ENCODE assay signal across 8 mouse cellular contexts in genomic region chr17:34894801-34895530, GRCm38 (mm10). TPM values are rescaled to one million over a fixed set of nuclear protein-coding genes. Genes with fewer than 3 reads are reported as not detected.
A peak's percentile ranks its signal among the peaks of the same experiment; 100 is the strongest.
DNase-seq lines count a peak whose midpoint lies in the region; ATAC-seq and TF ChIP-seq lines count a peak whose summit lies in the region.

No protein-coding gene starts in this region.

- TF ChIP-seq CTCF in C2C12 (IDR thresholded peaks at IDR 0.05; ENCODE audit: control insufficient read depth, insufficient read depth, insufficient read length) = no peak
- no peak for TF ChIP-seq CTCF in heart, postnatal 0 days (IDR thresholded peaks at IDR 0.05; ENCODE audit: low read depth)
- no peak for TF ChIP-seq CTCF in lung, embryonic 14.5 days (IDR thresholded peaks at IDR 0.05; ENCODE audit: low read depth)

- H3K4me3 ChIP-seq in C2C12 (ENCODE audit: insufficient read depth, poor library complexity, severe bottlenecking) = peak overlapping the region; percentile 61
- peak overlapping the region; percentile 61 for H3K4me3 ChIP-seq in embryonic facial prominence, embryonic 13.5 days
- H3K4me3 ChIP-seq in heart, postnatal 0 days (ENCODE audit: low read depth, low read length) = peak overlapping the region; percentile 85
- peak overlapping the region; percentile 86 for H3K4me3 ChIP-seq in lung, embryonic 14.5 days (ENCODE audit: low read depth, low read length)

- WGBS in embryonic facial prominence, embryonic 13.5 days = 6% methylated on average over 48 of the region's 51 CpGs
- 13% methylated on average over 47 of the region's 51 CpGs for WGBS in heart, postnatal 0 days
- 6% methylated on average over 50 of the region's 51 CpGs for WGBS in lung, embryonic 14.5 days

- H3K9ac ChIP-seq in embryonic facial prominence, embryonic 13.5 days = peak overlapping the region; percentile 91
- H3K9ac ChIP-seq in heart, postnatal 0 days (replicated peaks; ENCODE audit: low read depth, low read length) = peak overlapping the region; percentile 68
- peak overlapping the region; percentile 90 for H3K9ac ChIP-seq in lung, embryonic 14.5 days

- peak overlapping the region; percentile 93 for H3K27ac ChIP-seq in embryonic facial prominence, embryonic 13.5 days
- peak overlapping the region; percentile 80 for H3K27ac ChIP-seq in heart, postnatal 0 days (ENCODE audit: low read depth)
- H3K27ac ChIP-seq in lung, embryonic 14.5 days (ENCODE audit: low read depth) = peak overlapping the region; percentile 92

- peak overlapping the region; percentile 72 for H3ac ChIP-seq in C2C12 (ENCODE audit: control insufficient read depth, insufficient read length, low read depth)

- peak; percentile 8; the same call in 1 of the 2 replicates for ATAC-seq in embryonic facial prominence, embryonic 13.5 days (ENCODE audit: insufficient number of reproducible peaks, insufficient read depth, low FRiP score, low TSS enrichment, low read depth)
- peak; percentile 1; the same call in 1 of the 2 replicates for ATAC-seq in heart, postnatal 0 days (ENCODE audit: insufficient read depth, low read depth)
- ATAC-seq in lung, embryonic 14.5 days (ENCODE audit: insufficient read depth) = peak; percentile 20

- H3K36me3 ChIP-seq in C2C12 (ENCODE audit: control insufficient read depth, insufficient read depth) = no peaks in the 10 kb centered on the region
- peaks cover 9% of the 10 kb centered on the region for H3K36me3 ChIP-seq in embryonic facial prominence, embryonic 13.5 days
- no peaks in the 10 kb centered on the region for H3K36me3 ChIP-seq in heart, postnatal 0 days (replicated peaks; ENCODE audit: control insufficient read depth, insufficient read depth, low read length)
- H3K36me3 ChIP-seq in lung, embryonic 14.5 days (ENCODE audit: insufficient read depth) = peaks cover 12% of the 10 kb centered on the region

- H3K79me2 ChIP-seq in C2C12 (ENCODE audit: control insufficient read depth, insufficient read depth) = peaks cover 42% of the 10 kb centered on the region

- DNase-seq in adrenal gland, adult 18-20 months (ENCODE audit: low spot score in 2 of 2) = peak; percentile 72 to 74
- no peak for DNase-seq in heart, postnatal 0 days (ENCODE audit: low spot score)
- peak; percentile 62 to 69 for DNase-seq in kidney, postnatal 25 days
- peak; percentile 53 for DNase-seq in lung, embryonic 14.5 days
- DNase-seq in right cerebral cortex, adult 2 months (ENCODE audit: low spot score in 2 of 2) = peak; percentile 29 to 52
- DNase-seq in B cell, adult 2 months = no peak

- peaks cover 3% of the 10 kb centered on the region; the same call in 1 of the 2 replicates for H3K9me3 ChIP-seq in embryonic facial prominence, embryonic 13.5 days
- H3K9me3 ChIP-seq in heart, postnatal 0 days (replicated peaks; ENCODE audit: control insufficient read depth, low read length) = no peaks in the 10 kb centered on the region
- no peaks in the 10 kb centered on the region for H3K9me3 ChIP-seq in lung, embryonic 14.5 days (ENCODE audit: low read depth, low read length)

- no peaks in the 10 kb centered on the region for H3K27me3 ChIP-seq in C2C12 (ENCODE audit: control insufficient read depth, insufficient read depth, insufficient read length)
- no peaks in the 10 kb centered on the region for H3K27me3 ChIP-seq in embryonic facial prominence, embryonic 13.5 days
- H3K27me3 ChIP-seq in heart, postnatal 0 days (ENCODE audit: control insufficient read depth, insufficient read depth, low read length) = no peaks in the 10 kb centered on the region
- H3K27me3 ChIP-seq in lung, embryonic 14.5 days (ENCODE audit: insufficient read depth, low read length) = no peaks in the 10 kb centered on the region

- TF ChIP-seq EP300 in heart, postnatal 0 days (IDR thresholded peaks at IDR 0.05; ENCODE audit: low read depth) = no peak

- H3K79me3 ChIP-seq in C2C12 (ENCODE audit: low read depth) = peaks cover 9% of the 10 kb centered on the region

- peak overlapping the region; percentile 78 for H3K4me2 ChIP-seq in embryonic facial prominence, embryonic 13.5 days
- H3K4me2 ChIP-seq in heart, postnatal 0 days (ENCODE audit: low read depth, low read length) = peak overlapping the region; percentile 99
- H3K4me2 ChIP-seq in lung, embryonic 14.5 days = peak overlapping the region; percentile 86

- peaks cover 33% of the 10 kb centered on the region for H3K4me1 ChIP-seq in embryonic facial prominence, embryonic 13.5 days
- peaks cover 18% of the 10 kb centered on the region for H3K4me1 ChIP-seq in heart, postnatal 0 days (ENCODE audit: control insufficient read depth, insufficient read depth)
- H3K4me1 ChIP-seq in lung, embryonic 14.5 days (ENCODE audit: insufficient read depth) = peaks cover 6% of the 10 kb centered on the region; the same call in 1 of the 2 replicates

TF ChIP-seq in C2C12, 6 proteins besides CTCF, POLR2A, EP300 and RAD21:
- TF ChIP-seq MAX (IDR thresholded peaks at IDR 0.05) (peak; percentile 7), MYOD1 (IDR thresholded peaks at IDR 0.05; ENCODE audit: control insufficient read depth, insufficient read length, low read depth) (no peak)

RNA-seq across cellular contexts. Expression of gene C2, which starts 3.1 kb away (rescaled TPM):
- 0.32 TPM for polyA plus RNA-seq in C2C12 (2012; fragmentation: generic; extraction: Trizol)
- total RNA-seq in adrenal gland, adult 18-20 months (2021) = 10 to 100 TPM; 88.3 to 89.2 TPM
- 2.7 and 3.2 TPM in 2 replicates for polyA plus RNA-seq in embryonic facial prominence, embryonic 13.5 days (2015; fragmentation: Nextera tagmentation; extraction: Ambion mirVana)
- total RNA-seq in heart, postnatal 0 days (2014; rRNA removed; ENCODE audit: low replicate concordance) = 4.5 and 7.1 TPM in 2 replicates
- polyA plus RNA-seq in heart, postnatal 0 days (2015; fragmentation: Nextera tagmentation; extraction: Ambion mirVana) = 2.9 and 3.3 TPM in 2 replicates
- polyA plus RNA-seq in lung, embryonic 14.5 days (2014; fragmentation: Nextera tagmentation; extraction: Ambion mirVana) = 1.3 and 1.4 TPM in 2 replicates

RNA-seq across cellular contexts. Expression of gene Ehmt2, which starts 3.3 kb away (rescaled TPM):
- polyA plus RNA-seq in C2C12 (2012; fragmentation: generic; extraction: Trizol) = 106 TPM
- total RNA-seq in adrenal gland, adult 18-20 months (2021) = 100 to 1,000 TPM; 101 to 144 TPM
- polyA plus RNA-seq in embryonic facial prominence, embryonic 13.5 days (2015; fragmentation: Nextera tagmentation; extraction: Ambion mirVana) = 98.5 and 100 TPM in 2 replicates
- 80.3 and 95.8 TPM in 2 replicates for total RNA-seq in heart, postnatal 0 days (2014; rRNA removed; ENCODE audit: low replicate concordance)
- 17.5 and 17.6 TPM in 2 replicates for polyA plus RNA-seq in heart, postnatal 0 days (2015; fragmentation: Nextera tagmentation; extraction: Ambion mirVana)
- polyA plus RNA-seq in lung, embryonic 14.5 days (2014; fragmentation: Nextera tagmentation; extraction: Ambion mirVana) = 64.1 and 71.0 TPM in 2 replicates

RNA-seq across cellular contexts. Expression of gene Gm20547, which starts 13.1 kb away (rescaled TPM):
- not detected for polyA plus RNA-seq in C2C12 (2012; fragmentation: generic; extraction: Trizol)
- total RNA-seq in adrenal gland, adult 18-20 months (2021) = under 1 TPM in 1 of 2 experiments, not detected in 1; 0.19 TPM
- polyA plus RNA-seq in embryonic facial prominence, embryonic 13.5 days (2015; fragmentation: Nextera tagmentation; extraction: Ambion mirVana) = not detected in 2 replicates
- total RNA-seq in heart, postnatal 0 days (2014; rRNA removed; ENCODE audit: low replicate concordance) = not detected in 2 replicates
- not detected in 2 replicates for polyA plus RNA-seq in heart, postnatal 0 days (2015; fragmentation: Nextera tagmentation; extraction: Ambion mirVana)
- not detected in 2 replicates for polyA plus RNA-seq in lung, embryonic 14.5 days (2014; fragmentation: Nextera tagmentation; extraction: Ambion mirVana)

RNA-seq across cellular contexts. Expression of gene Zbtb12, which starts 15.7 kb away (rescaled TPM):
- 15.2 TPM for polyA plus RNA-seq in C2C12 (2012; fragmentation: generic; extraction: Trizol)
- total RNA-seq in adrenal gland, adult 18-20 months (2021) = 10 to 100 TPM in 1 of 2 experiments, 1 to 10 TPM in 1; 9.9 to 12.4 TPM
- 5.5 and 7.1 TPM in 2 replicates for polyA plus RNA-seq in embryonic facial prominence, embryonic 13.5 days (2015; fragmentation: Nextera tagmentation; extraction: Ambion mirVana)
- total RNA-seq in heart, postnatal 0 days (2014; rRNA removed; ENCODE audit: low replicate concordance) = 6.1 and 7.6 TPM in 2 replicates
- polyA plus RNA-seq in heart, postnatal 0 days (2015; fragmentation: Nextera tagmentation; extraction: Ambion mirVana) = 0.63 and 0.93 TPM in 2 replicates
- 0.81 and 1.2 TPM in 2 replicates for polyA plus RNA-seq in lung, embryonic 14.5 days (2014; fragmentation: Nextera tagmentation; extraction: Ambion mirVana)

RNA-seq across cellular contexts. Expression of gene Slc44a4, which starts 19.3 kb away (rescaled TPM):
- polyA plus RNA-seq in C2C12 (2012; fragmentation: generic; extraction: Trizol) = 0.06 TPM
- under 1 TPM; 0.30 to 0.51 TPM for total RNA-seq in adrenal gland, adult 18-20 months (2021)
- 0.24 and 0.83 TPM in 2 replicates for polyA plus RNA-seq in embryonic facial prominence, embryonic 13.5 days (2015; fragmentation: Nextera tagmentation; extraction: Ambion mirVana)
- total RNA-seq in heart, postnatal 0 days (2014; rRNA removed; ENCODE audit: low replicate concordance) = not detected in 2 replicates
- polyA plus RNA-seq in heart, postnatal 0 days (2015; fragmentation: Nextera tagmentation; extraction: Ambion mirVana) = 0.29 TPM in 1 of 2 replicates, not detected in the other
- polyA plus RNA-seq in lung, embryonic 14.5 days (2014; fragmentation: Nextera tagmentation; extraction: Ambion mirVana) = 0.42 and 0.55 TPM in 2 replicates

Comparison
In these comparisons a context has a peak if more than half of its experiments do, and no peak if none do; other contexts are left out.
1. DNase-seq: peak in adrenal gland, adult 18-20 months (2 of 2), kidney, postnatal 25 days (2 of 2), lung, embryonic 14.5 days (single experiment) and right cerebral cortex, adult 2 months (2 of 2); none in heart, postnatal 0 days (single experiment) and B cell, adult 2 months (0 of 2).
2. Peak in every context shown above with its lines, with median percentiles within 50 percentile points of each other: H3K4me3 ChIP-seq, ATAC-seq, H3K27ac ChIP-seq, H3K4me2 ChIP-seq and H3K9ac ChIP-seq.